Mouse (Mus musculus) G1E (cell line): ENCODE measurements at regions not wholly inside any gene's neighbourhood (a gene's known extent, or its start where the extent isn't known, plus 50 kb on each side); places are given as distances from the start of the nearest gene placed in this dataset.

Experiments
- CTCF ChIP-seq: IDR thresholded peaks from 2 replicates; pipeline ENCODE4 v1.5.1; 2012; ENCODE audit warnings: low read depth, low read length, inconsistent platforms, mixed read lengths
- GATA1 ChIP-seq: IDR thresholded peaks from 2 replicates; pipeline ENCODE4 v1.6.1; 2012; ENCODE audit warnings: borderline replicate concordance, low read length, inconsistent platforms, mixed read lengths
- GATA2 ChIP-seq: IDR thresholded peaks from 2 replicates; pipeline ENCODE4 v1.6.1; 2012; ENCODE audit warnings: low read depth, low read length, inconsistent platforms, borderline replicate concordance
- POLR2AphosphoS5 ChIP-seq: IDR thresholded peaks from 2 replicates; pipeline ENCODE4 v1.6.1; 2012; ENCODE audit warnings: low read depth, low read length, inconsistent platforms; ENCODE audit not compliant: insufficient replicate concordance
- TAL1 ChIP-seq: conservative IDR thresholded peaks from 2 replicates; pipeline ENCODE4 v1.6.1; 2012; ENCODE audit warnings: low read depth, low read length, inconsistent platforms, mixed read lengths

DNA sequence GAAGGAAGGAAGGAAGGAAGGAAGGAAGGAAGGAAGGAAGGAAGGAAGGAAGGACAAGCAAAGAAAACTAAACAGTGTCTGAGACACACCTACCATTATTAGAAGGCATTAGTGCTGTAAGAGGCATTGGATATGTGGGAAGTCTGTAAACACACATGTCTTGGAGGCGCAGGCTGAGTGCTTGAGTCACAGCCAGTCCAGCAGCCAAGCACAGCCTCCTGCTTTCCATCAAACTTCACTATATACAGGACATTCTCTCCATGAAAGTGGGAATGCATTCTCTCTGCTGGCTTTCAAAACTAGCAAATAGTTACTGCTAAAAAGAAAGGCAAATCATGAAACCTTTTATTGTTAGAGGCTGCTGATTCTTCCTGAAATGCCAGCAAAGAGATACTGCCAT, 431.1 kb downstream of the Adam3 start:
- TF ChIP-seq CTCF (no peak), GATA1 (no peak), TAL1 (no peak), POLR2AphosphoS5 (no peak), GATA2 (no peak)
